Mouse (Mus musculus) small intestine, adult 2 months (tissue): Measurements from ENCODE around the gene Azin2. TPM values are rescaled to one million over a fixed set of nuclear protein-coding genes. Genes with fewer than 3 reads are reported as not detected.
A peak's percentile ranks its signal among the peaks of the same experiment; 100 is the strongest.

Experiments used
- H3K27ac ChIP-seq: fragments of 200-500 bp; 2 replicates; pipeline ENCODE4 v1.5.1; 2012; ENCODE audit warnings: low read depth, low read length, control low read depth, inconsistent platforms; ENCODE audit not compliant: insufficient read depth
- H3K27me3 ChIP-seq: fragments of 200-500 bp; 2 replicates; pipeline ENCODE4 v1.6.1; 2012; ENCODE audit warnings: mild to moderate bottlenecking, moderate library complexity, low read length, inconsistent platforms; ENCODE audit not compliant: control insufficient read depth, insufficient read depth
- H3K36me3 ChIP-seq: fragments of 200-500 bp; 2 replicates; pipeline ENCODE4 v1.6.1; 2012; ENCODE audit warnings: mild to moderate bottlenecking, low read length, control low read depth, inconsistent platforms; ENCODE audit not compliant: control insufficient read depth, insufficient read depth
- H3K4me1 ChIP-seq: fragments of 200-500 bp; 2 replicates; pipeline ENCODE4 v1.6.1; 2012; ENCODE audit warnings: low read length, inconsistent platforms, mixed read lengths; ENCODE audit not compliant: control insufficient read depth, insufficient read depth, insufficient read length
- H3K4me3 ChIP-seq: fragments of 200-500 bp; 2 replicates; pipeline ENCODE4 v1.5.1; 2012; ENCODE audit warnings: low read depth, mild to moderate bottlenecking, control low read depth, inconsistent platforms, low read length, moderate library complexity
- CTCF ChIP-seq: fragments of 200-500 bp; IDR thresholded peaks from 2 replicates; pipeline ENCODE4 v1.5.1; 2012; ENCODE audit warnings: low read depth, mild to moderate bottlenecking, control low read depth, inconsistent platforms, low read length, moderate library complexity, mixed read lengths; ENCODE audit not compliant: insufficient replicate concordance, insufficient read length; ENCODE audit errors: extremely low read depth
- POLR2A ChIP-seq: fragments of 200-500 bp; IDR thresholded peaks from 2 replicates; pipeline ENCODE4 v1.6.1; 2012; ENCODE audit warnings: low read depth, mild to moderate bottlenecking, control low read depth, inconsistent platforms, low read length, moderate library complexity
- WGBS: fragments of 180-500 bp; shearing (Covaris S2); methylation state at CpG from one replicate; pipeline ENCODE4 v1.1.7; 2018; 5-methylcytosine and 5-hydroxymethylcytosine counted together
- polyA plus RNA-seq: library from polyadenylated mRNA; depleted of rRNA; stranded (reverse); fragments of >200 nt; gene quantifications from 2 replicates; pipeline ENCODE4 v1.2.3, GENCODE M21; 2012

Gene Azin2
- polyA plus RNA-seq, 1 experiment: 3.2 TPM

GRCm38 (mm10) chr4:128957155-128957911 lies 4.9 kb downstream of the Azin2 start:
- no peak overlapping the region for H3K27ac ChIP-seq

GRCm38 (mm10) chr4:128953851-128954250 lies 8.4 kb downstream of the Azin2 start:
- no peaks in the 10 kb centered on the region for H3K27me3 ChIP-seq
- H3K27ac ChIP-seq: no peak overlapping the region
- H3K4me1 ChIP-seq: peaks cover 7% of the 10 kb centered on the region
- no peaks in the 10 kb centered on the region for H3K36me3 ChIP-seq
- 86% methylated on average over 5 of the region's 5 CpGs for WGBS
- no peak overlapping the region for H3K4me3 ChIP-seq
- TF ChIP-seq POLR2A (no peak), CTCF (no peak)

More at GRCm38 (mm10) chr4:128957155-128957911, 4.9 kb downstream of the Azin2 start:
- TF ChIP-seq CTCF: peak; percentile 90; the same call in 1 of the 2 replicates
- TF ChIP-seq POLR2A: no peak
- peaks cover 3% of the 10 kb centered on the region for H3K4me1 ChIP-seq
- H3K4me3 ChIP-seq: no peak overlapping the region
- H3K36me3 ChIP-seq: no peaks in the 10 kb centered on the region
- 37% methylated on average over 11 of the region's 11 CpGs for whole genome bisulfite sequencing
- peaks cover 3% of the 10 kb centered on the region; the same call in 1 of the 2 replicates for H3K27me3 ChIP-seq

- Histone ChIP-seq H3K36me3 (no peaks in the 10 kb centered on the region), H3K4me3 (no peak overlapping the region), H3K4me1 (peaks cover 12% of the 10 kb centered on the region), H3K27ac (no peak overlapping the region), H3K27me3 (no peaks in the 10 kb centered on the region)
- TF ChIP-seq CTCF (no peak), POLR2A (no peak)
- 56% methylated on average over 5 of the region's 5 CpGs for WGBS
Observed at GRCm38 (mm10) chr4:128950461-128950860, 11.8 kb downstream of the Azin2 start.

GRCm38 (mm10) chr4:128949470-128950005 lies 12.7 kb downstream of the Azin2 start:
- H3K27me3 ChIP-seq: no peaks in the 10 kb centered on the region
- no peak overlapping the region for H3K4me3 ChIP-seq
- no peak overlapping the region for H3K27ac ChIP-seq
- 25% methylated on average over 15 of the region's 15 CpGs for WGBS
- no peak for TF ChIP-seq CTCF
- H3K36me3 ChIP-seq: no peaks in the 10 kb centered on the region
- H3K4me1 ChIP-seq: peaks cover 12% of the 10 kb centered on the region

- H3K4me3 ChIP-seq: no peak overlapping the region
- H3K27ac ChIP-seq: no peak overlapping the region
- no peaks in the 10 kb centered on the region for H3K36me3 ChIP-seq
- TF ChIP-seq POLR2A: no peak
- peak; percentile 62; the same call in 1 of the 2 replicates for TF ChIP-seq CTCF
- H3K4me1 ChIP-seq: peaks cover 12% of the 10 kb centered on the region
- WGBS: 30% methylated on average over 6 of the region's 6 CpGs
- no peaks in the 10 kb centered on the region for H3K27me3 ChIP-seq
Observed at GRCm38 (mm10) chr4:128948137-128948674, 14.0 kb downstream of the Azin2 start.

- H3K27me3 ChIP-seq: no peaks in the 10 kb centered on the region
- no peaks in the 10 kb centered on the region for H3K36me3 ChIP-seq
- H3K4me3 ChIP-seq: peak overlapping the region; percentile 3; the same call in 1 of the 2 replicates
- 21% methylated on average over 18 of the region's 18 CpGs for WGBS
- H3K4me1 ChIP-seq: peaks cover 12% of the 10 kb centered on the region
- peak overlapping the region; percentile 7; the same call in 1 of the 2 replicates for H3K27ac ChIP-seq
- TF ChIP-seq POLR2A: no peak
- TF ChIP-seq CTCF: no peak
Observed at GRCm38 (mm10) chr4:128947326-128947933, 14.8 kb downstream of the Azin2 start.

GRCm38 (mm10) chr4:128946736-128947135 lies 15.5 kb downstream of the Azin2 start:
- H3K4me1 ChIP-seq: peaks cover 12% of the 10 kb centered on the region
- no peaks in the 10 kb centered on the region for H3K27me3 ChIP-seq
- H3K4me3 ChIP-seq: no peak overlapping the region
- WGBS: 77% methylated on average over 9 of the region's 9 CpGs
- H3K27ac ChIP-seq: no peak overlapping the region
- H3K36me3 ChIP-seq: no peaks in the 10 kb centered on the region
- TF ChIP-seq CTCF (no peak), POLR2A (no peak)
